Mouse (Mus musculus): Measurements from ENCODE around the gene Rps27rt. TPM values are rescaled to one million over a fixed set of nuclear protein-coding genes. Genes with fewer than 3 reads are reported as not detected.
"Not testable (repeated sequence)": the region's sequence is repeated elsewhere in the genome, so short reads cannot be mapped to it uniquely, and the experiment has no call there.

Rps27rt gene
- total and polyA plus RNA-seq, 2 experiments from 2014 or later: 32.8 to 281 TPM

DNA sequence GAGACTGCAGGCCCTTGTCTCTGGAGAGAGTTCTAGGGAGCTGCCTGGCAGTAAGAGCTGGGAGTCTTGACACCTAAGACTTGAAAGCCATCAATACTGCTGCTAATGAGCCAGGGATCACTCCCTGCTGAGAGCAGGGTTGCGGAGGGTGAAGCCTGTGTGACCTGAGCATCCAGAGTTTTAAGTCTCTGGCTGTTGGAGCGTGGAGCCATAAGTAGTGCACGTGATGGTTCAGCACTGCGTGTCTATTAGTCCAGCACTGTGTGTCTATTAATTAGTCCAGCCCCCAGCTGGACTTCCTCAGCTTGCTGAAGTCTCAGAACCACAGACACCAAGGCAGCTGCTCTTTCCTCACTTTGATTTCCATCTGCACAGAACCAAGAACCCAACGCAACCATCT, 3.8 kb upstream of the Rps27rt start:
- Histone ChIP-seq H3K4me3 (ENCODE audit: low read length) (no peak overlapping the region), H3K4me1 (ENCODE audit: insufficient read depth, low read length) (peaks cover 6% of the 10 kb centered on the region; the same call in 1 of the 2 replicates), H3K36me3 (ENCODE audit: insufficient read depth, low read length) (no peaks in the 10 kb centered on the region), H3K4me2 (ENCODE audit: low read depth, low read length) (no peak overlapping the region), H3K9me3 (ENCODE audit: low read length) (no peaks in the 10 kb centered on the region), H3K27ac (no peak overlapping the region), H3K9ac (replicated peaks; ENCODE audit: low read length) (no peak overlapping the region), H3K27me3 (ENCODE audit: insufficient read depth, low read length) (no peaks in the 10 kb centered on the region)
- 83% methylated on average over 5 of the region's 5 CpGs for WGBS
- DNase-seq (ENCODE audit: low spot score): no peak
- no peak for TF ChIP-seq CTCF (IDR thresholded peaks at IDR 0.05; ENCODE audit: low read depth)
- ATAC-seq: no peak

GRCm38 (mm10) chr9:114985741-114986140, 3.2 kb upstream of the Rps27rt start:
- no peak overlapping the region for H3K27ac ChIP-seq
- H3K4me2 ChIP-seq (ENCODE audit: low read depth, low read length): no peak overlapping the region
- TF ChIP-seq CTCF (IDR thresholded peaks at IDR 0.05; ENCODE audit: low read depth): no peak
- 91% methylated on average over 5 of the region's 5 CpGs for WGBS
- ATAC-seq: no peak
- peaks cover 6% of the 10 kb centered on the region; the same call in 1 of the 2 replicates for H3K4me1 ChIP-seq (ENCODE audit: insufficient read depth, low read length)
- no peaks in the 10 kb centered on the region for H3K36me3 ChIP-seq (ENCODE audit: insufficient read depth, low read length)
- H3K9me3 ChIP-seq (ENCODE audit: low read length): no peaks in the 10 kb centered on the region
- no peak overlapping the region for H3K9ac ChIP-seq (replicated peaks; ENCODE audit: low read length)
- H3K4me3 ChIP-seq (ENCODE audit: low read length): no peak overlapping the region
- no peak for DNase-seq (ENCODE audit: low spot score)
- H3K27me3 ChIP-seq (ENCODE audit: insufficient read depth, low read length): no peaks in the 10 kb centered on the region

DNA sequence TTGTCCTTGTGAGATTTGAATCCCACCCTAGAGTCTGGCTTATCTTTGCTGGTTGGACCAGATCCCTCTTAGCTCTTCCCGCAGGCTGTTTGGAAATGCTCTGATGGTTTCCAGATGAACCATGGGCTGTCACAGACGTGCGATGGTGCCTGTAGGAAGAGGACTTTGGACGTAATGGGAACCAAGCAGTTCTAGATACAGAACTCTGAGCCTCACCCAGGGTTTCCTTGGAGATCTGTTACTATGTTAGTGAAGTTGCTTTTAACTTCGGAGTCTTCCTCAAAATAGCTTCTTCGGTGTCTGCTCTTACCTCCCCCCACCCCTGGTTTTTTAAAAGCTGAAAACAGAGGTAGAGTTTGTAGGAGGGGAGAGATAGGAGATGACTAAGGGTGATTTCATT, 2.6 kb downstream of the Rps27rt start:
- 68% methylated on average over 6 of the region's 6 CpGs for WGBS
- no peaks in the 10 kb centered on the region for H3K36me3 ChIP-seq (ENCODE audit: insufficient read depth, low read length)
- ATAC-seq: no peak
- peak overlapping the region; percentile 85 for H3K4me2 ChIP-seq (ENCODE audit: low read depth, low read length)
- no peaks in the 10 kb centered on the region for H3K9me3 ChIP-seq (ENCODE audit: low read length)
- no peaks in the 10 kb centered on the region for H3K27me3 ChIP-seq (ENCODE audit: insufficient read depth, low read length)
- no peak overlapping the region for H3K9ac ChIP-seq (replicated peaks; ENCODE audit: low read length)
- H3K27ac ChIP-seq: no peak overlapping the region
- no peak for TF ChIP-seq CTCF (IDR thresholded peaks at IDR 0.05; ENCODE audit: low read depth)
- DNase-seq (ENCODE audit: low spot score): no peak
- peak overlapping the region; percentile 62 for H3K4me3 ChIP-seq (ENCODE audit: low read length)
- H3K4me1 ChIP-seq (ENCODE audit: insufficient read depth, low read length): no peaks in the 10 kb centered on the region

DNA sequence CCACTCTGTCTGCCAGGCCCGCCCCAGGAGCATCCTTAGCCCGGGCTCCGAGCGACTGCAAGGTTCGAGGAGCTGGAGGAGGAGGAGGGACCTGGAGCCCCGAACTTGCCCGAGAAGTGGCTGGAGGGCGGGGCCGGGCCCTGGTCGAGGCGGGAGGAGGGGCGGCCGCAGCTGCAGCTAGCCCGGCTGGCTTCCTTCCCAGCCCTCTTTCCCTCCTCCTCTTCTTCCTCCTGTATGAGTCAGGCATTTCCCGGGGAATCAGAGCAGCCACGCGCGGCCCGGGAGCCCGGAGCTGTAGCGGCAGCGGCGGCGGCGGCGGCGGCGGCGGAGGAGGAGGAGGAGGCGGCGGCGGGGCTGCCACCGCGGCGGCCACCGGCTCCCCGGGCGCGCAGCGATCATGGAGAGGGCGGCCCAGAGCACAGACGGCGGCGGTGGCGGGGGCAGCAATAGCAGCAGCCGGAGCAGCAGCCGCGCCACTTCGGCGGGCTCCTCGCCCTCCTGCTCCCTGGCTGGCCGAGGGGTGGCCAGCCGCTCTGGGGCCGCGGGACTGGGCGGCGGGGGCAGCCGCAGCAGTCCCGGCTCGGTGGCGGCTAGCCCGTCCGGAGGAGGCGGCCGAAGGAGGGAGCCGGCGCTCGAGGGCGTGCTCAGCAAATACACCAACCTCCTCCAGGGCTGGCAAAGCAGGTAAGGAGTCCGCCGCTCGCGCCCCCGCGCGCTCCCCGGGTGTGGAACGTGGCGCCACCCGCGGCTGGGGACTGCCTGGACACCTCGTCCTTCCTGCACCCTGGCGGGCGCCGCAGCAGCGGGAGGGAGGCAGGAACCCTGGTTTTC, 4.0 kb downstream of the Rps27rt start, which contains the start of gene Osbpl10:
Gene Osbpl10, plus strand, starts transcription at position 289 of the 831 bp plus-strand sequence.
- H3K27me3 ChIP-seq (ENCODE audit: insufficient read depth, low read length): no peaks in the 10 kb centered on the region
- H3K9me3 ChIP-seq (ENCODE audit: low read length): no peaks in the 10 kb centered on the region
- DNase-seq (ENCODE audit: low spot score): peak; percentile 83
- H3K4me2 ChIP-seq (ENCODE audit: low read depth, low read length): peak within 1 kb of the TSS; percentile 85
- H3K36me3 ChIP-seq (ENCODE audit: insufficient read depth, low read length): no peaks in the 10 kb centered on the region
- H3K9ac ChIP-seq (replicated peaks; ENCODE audit: low read length): peak within 1 kb of the TSS; percentile 80
- H3K4me3 ChIP-seq (ENCODE audit: low read length): peak within 1 kb of the TSS; percentile 62
- peak; percentile 34 for TF ChIP-seq CTCF (IDR thresholded peaks at IDR 0.05; ENCODE audit: low read depth)
- peak; percentile 82 for ATAC-seq
- under 1% methylated on average over 61 of the region's 86 CpGs for WGBS
- no peaks in the 10 kb centered on the region for H3K4me1 ChIP-seq (ENCODE audit: insufficient read depth, low read length)
- peak within 1 kb of the TSS; percentile 75 for H3K27ac ChIP-seq

DNA sequence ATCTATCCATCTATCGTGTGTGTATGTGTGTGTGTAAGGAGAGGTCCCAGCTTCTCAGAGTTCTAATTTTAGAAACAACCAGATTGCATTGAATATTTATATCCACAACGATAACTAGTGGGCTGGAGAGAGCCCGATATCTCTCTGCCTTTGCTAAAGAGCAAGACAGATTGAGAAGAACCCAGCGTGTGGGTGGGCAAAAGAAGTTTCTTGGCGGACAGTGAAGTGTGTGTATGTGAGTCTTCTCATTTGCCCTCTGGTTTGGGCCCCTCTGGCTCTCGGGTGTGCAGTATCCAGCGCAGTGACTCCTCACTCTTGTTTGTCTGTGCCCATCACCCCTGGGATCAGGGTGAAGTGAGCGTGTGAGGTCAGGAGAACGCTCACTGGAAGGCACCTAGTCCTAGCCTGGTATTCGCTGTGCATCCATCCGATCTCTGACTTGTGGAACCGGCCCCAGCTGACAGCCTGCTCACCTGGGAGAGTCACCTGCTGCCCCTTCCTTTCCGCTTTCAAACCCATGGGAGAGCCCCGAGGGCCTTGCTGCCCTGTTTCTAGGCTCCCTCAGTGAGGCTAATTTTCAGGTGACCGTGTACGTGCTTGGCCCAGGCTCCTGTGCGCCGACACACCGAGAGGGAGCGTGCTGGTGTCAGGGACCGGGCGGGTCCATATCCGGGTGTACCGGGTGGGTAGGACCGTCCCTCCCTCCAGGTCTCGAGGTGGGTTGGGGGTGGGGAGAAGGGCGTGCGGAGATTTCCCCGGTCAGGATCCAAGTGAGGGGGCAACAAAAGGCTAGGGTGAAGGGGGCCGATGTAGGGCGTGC, 4.9 kb downstream of the Rps27rt start:
- peak; percentile 38 for DNase-seq (ENCODE audit: low spot score)
- peak overlapping the region; percentile 62 for H3K4me3 ChIP-seq (ENCODE audit: low read length)
- no peaks in the 10 kb centered on the region for H3K4me1 ChIP-seq (ENCODE audit: insufficient read depth, low read length)
- peak; percentile 38 for TF ChIP-seq CTCF (IDR thresholded peaks at IDR 0.05; ENCODE audit: low read depth)
- H3K27me3 ChIP-seq (ENCODE audit: insufficient read depth, low read length): no peaks in the 10 kb centered on the region
- ATAC-seq: peak; percentile 82
- H3K9me3 ChIP-seq (ENCODE audit: low read length): no peaks in the 10 kb centered on the region
- peak overlapping the region; percentile 85 for H3K4me2 ChIP-seq (ENCODE audit: low read depth, low read length)
- peak overlapping the region; percentile 80 for H3K9ac ChIP-seq (replicated peaks; ENCODE audit: low read length)
- H3K36me3 ChIP-seq (ENCODE audit: insufficient read depth, low read length): no peaks in the 10 kb centered on the region
- H3K27ac ChIP-seq: peak overlapping the region; percentile 75
- 8% methylated on average over 31 of the region's 31 CpGs for WGBS

DNA sequence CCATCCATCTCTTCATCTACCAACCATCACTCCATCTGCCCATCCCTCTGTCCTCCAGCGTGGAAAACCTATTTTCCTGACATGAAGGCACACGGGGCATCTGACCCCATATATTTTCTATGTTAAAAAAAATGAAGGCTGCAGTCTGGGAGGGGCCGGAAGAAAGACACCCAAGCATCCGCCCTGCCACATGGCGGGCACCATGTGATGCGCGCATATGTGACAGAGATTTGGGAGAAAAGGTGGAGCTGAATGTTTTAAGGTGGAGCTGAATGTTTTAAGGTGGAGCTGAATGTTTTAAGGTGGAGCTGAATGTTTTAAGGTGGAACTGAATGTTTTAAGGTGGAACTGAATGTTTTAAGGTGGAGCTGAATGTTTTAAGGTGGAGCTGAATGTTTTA, 16.3 kb downstream of the Rps27rt start:
- not testable (repeated sequence) for H3K4me1 ChIP-seq (ENCODE audit: insufficient read depth, low read length); DNase-seq (ENCODE audit: low spot score); H3K27me3 ChIP-seq (ENCODE audit: insufficient read depth, low read length); ATAC-seq; H3K4me2 ChIP-seq (ENCODE audit: low read depth, low read length); H3K4me3 ChIP-seq (ENCODE audit: low read length); H3K9me3 ChIP-seq (ENCODE audit: low read length); H3K36me3 ChIP-seq (ENCODE audit: insufficient read depth, low read length); H3K27ac ChIP-seq; H3K9ac ChIP-seq (replicated peaks; ENCODE audit: low read length)
- WGBS: 83% methylated on average over 7 of the region's 7 CpGs

Measured in hindbrain, postnatal 0 days (tissue).